Mouse (Mus musculus) layer of hippocampus, postnatal 10 days (tissue): ENCODE measurements around the gene Klhl15. TPM values are rescaled to one million over a fixed set of nuclear protein-coding genes. Genes with fewer than 3 reads are reported as not detected.

Experiments used
- DNase-seq, 2 experiments: peaks; one replicate each; pipeline ENCODE4 v3.0.0; 2021; ENCODE audit warnings: low spot score in 2 of 2
- long read RNA-seq: library from polyadenylated mRNA; stranded (forward); transcript quantifications from one replicate; pipeline ENCODE4 v2.0.0, GENCODE M21; 2023
- microRNA-seq, 2 experiments: library from miRNA; unstranded; fragments of <30 nt; microRNA quantifications; one replicate each; pipeline ENCODE4 v1.2.0; 2021
- total RNA-seq, 2 experiments: library from RNA; stranded (reverse); gene quantifications; 2 replicates each; pipeline ENCODE4 v1.2.3; 2021

The Klhl15 gene
- total RNA-seq = 10 to 100 TPM; 23.8 to 24.5 TPM
- long read RNA-seq, partial matches to known transcripts = 0 of 5 reads
- long read RNA-seq, other reads (novel, unspliced or antisense) = 4 of 5 reads

GRCm38 (mm10) chrX:94234532-94235189 lies at the start of gene Klhl15:
Gene Klhl15, plus strand, starts transcription at chrX:94234599.
- peak; percentile 77 to 86 for DNase-seq

DNA sequence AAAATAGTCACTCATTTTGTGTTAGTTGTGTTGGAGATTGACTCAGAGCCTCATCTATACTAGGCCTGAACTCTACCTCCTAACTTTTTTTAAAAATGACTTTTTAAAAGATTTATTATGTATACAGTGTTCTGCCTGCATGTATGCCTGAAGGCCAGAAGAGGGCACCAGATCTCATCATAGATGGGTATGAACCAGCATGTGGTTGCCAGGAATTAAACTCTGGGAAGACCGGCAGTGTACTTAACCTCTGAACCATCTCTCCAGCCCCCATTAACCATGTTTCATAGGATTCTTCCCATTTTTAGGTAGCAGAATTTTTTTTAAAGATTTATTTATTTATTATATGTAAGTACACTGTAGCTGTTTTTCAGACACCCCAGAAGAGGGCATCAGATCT lies 49.2 kb upstream of the Klhl15 start:
- no peak for DNase-seq

DNA sequence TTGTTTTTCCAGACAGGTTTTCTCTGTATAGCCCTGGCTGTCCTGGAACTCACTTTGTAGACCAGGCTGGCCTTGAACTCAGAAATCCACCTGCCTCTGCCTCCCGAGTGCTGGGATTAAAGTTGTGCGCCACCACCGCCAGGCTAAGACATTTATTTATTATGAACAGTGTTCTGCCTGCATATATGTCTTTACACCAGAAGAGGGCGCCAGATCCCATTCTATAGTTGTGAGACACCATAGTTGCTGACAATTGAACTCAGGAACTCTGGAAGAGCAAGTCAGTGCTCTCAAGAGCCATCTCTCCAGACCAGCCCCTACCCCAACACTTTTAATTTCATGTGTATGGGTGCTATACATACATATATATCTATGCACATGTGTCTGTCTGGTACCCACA lies 40.5 kb upstream of the Klhl15 start:
- peak in 1 of 2 experiments; percentile 26 for DNase-seq

GRCm38 (mm10) chrX:94197789-94198188 lies 36.6 kb upstream of the Klhl15 start:
- peak in 1 of 2 experiments; percentile 64 for DNase-seq

- DNase-seq = no peak
These were observed 22.2 kb upstream of the Klhl15 start for GRCm38 (mm10) chrX:94212264-94212596.

DNA sequence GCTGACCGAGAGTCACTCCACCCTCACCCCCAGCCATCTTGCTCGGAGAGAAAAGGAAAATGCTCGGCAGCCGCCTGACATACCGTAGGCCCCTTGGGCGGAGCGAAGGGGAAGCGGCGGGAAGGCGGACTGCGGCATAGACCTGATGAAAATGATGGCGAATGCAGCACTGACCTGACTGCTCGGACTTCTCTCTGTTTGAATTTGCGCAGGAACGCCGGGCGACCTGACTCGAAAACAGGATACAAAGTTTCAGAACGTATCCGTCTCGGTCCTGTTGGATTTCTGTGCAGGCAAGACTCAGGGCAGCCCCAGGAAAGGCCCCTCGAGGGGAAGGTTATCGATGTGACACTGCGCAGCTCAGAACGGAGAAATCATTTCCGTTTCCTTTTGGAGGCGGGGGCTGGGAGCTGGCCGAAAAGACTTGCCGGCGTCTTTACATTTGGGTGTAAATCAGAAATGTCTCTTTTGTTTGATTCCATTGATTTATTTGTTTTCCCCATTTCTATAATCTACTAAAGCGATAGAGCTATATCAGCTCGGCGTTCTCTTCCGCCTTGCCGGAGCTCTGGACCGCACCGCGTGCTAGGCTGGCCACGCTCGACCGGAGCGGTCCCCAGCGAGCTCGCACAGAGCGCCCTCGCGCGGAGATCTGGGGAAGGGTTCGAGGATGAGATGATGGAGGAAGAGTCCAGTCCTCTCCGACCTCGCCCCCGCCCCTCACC lies 21.6 kb upstream of the Klhl15 start, which contains the start of gene Eif2s3x:
Eif2s3x (minus strand) TSS at position 266 of the 725 bp plus-strand sequence.
- DNase-seq = peak; percentile 79 to 95

GRCm38 (mm10) chrX:94213384-94213783 lies 21.0 kb upstream of the Klhl15 start:
- peak in 1 of 2 experiments; percentile 17 for DNase-seq

DNA sequence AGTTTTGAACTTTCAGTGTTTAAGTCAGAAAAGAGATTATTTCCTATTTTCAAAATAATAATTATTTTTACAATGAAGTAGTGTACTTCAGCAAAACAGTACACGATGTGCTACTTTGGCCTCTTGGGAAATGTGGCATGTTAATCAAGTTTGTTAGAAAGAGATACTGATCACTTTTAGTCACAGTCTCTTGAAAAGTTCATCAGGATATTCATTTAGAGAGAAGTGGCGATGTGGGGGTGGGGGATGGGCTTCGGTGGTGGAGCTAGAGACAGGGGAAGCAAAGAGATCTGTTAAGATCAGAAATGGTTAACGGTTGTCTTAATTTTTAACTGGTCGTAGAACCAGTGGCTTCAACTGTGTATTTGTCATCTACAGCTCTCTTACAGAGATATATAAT lies 967 bp upstream of the Klhl15 start:
- no peak for DNase-seq

GRCm38 (mm10) chrX:94233936-94234531 lies 365 bp upstream of the Klhl15 start:
- DNase-seq = no peak

DNA sequence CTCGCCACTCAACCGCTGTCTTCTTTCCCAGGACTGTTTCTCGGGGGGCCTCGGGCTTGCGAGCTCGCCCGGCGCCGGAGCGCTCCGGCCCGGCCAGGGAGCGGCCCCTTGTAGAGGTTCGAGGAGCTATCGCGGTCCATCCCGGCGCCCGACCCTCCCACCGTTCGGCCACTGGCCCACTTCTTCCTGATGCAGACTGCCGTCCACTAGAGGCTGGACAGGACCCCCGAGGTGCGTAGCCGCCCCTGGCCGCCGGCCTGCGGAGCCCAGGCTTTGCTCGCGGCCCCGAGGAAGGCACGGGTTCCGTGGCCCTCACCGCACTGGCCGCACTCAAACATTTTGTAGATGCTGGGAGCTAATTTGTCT lies 774 bp downstream of the Klhl15 start:
- DNase-seq = peak in 1 of 2 experiments; percentile 14

GRCm38 (mm10) chrX:94235601-94236000 lies 1.2 kb downstream of the Klhl15 start:
- no peak for DNase-seq

- DNase-seq = peak in 1 of 2 experiments; percentile 24
These were observed 54.5 kb downstream of the Klhl15 start for GRCm38 (mm10) chrX:94288923-94289322.

DNA sequence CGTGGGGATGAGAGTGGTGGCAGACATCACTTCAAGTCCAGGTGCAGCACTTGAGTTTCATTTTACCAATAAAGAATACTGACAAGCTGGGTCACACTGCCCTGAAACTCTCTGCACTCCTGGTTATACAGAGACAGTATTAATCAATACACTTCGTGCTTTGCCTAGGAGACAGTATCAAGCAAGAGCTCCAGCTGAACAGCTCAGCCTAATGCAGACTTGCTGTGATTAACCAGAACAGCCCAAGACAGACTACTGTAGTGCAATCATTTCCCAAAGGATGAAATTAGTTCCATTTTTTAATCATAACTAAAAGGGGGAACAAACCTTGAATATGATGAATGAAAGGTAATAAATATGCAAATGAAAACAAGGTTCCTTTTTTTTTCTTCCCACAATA lies 68.5 kb downstream of the Klhl15 start:
- DNase-seq = no peak

DNA sequence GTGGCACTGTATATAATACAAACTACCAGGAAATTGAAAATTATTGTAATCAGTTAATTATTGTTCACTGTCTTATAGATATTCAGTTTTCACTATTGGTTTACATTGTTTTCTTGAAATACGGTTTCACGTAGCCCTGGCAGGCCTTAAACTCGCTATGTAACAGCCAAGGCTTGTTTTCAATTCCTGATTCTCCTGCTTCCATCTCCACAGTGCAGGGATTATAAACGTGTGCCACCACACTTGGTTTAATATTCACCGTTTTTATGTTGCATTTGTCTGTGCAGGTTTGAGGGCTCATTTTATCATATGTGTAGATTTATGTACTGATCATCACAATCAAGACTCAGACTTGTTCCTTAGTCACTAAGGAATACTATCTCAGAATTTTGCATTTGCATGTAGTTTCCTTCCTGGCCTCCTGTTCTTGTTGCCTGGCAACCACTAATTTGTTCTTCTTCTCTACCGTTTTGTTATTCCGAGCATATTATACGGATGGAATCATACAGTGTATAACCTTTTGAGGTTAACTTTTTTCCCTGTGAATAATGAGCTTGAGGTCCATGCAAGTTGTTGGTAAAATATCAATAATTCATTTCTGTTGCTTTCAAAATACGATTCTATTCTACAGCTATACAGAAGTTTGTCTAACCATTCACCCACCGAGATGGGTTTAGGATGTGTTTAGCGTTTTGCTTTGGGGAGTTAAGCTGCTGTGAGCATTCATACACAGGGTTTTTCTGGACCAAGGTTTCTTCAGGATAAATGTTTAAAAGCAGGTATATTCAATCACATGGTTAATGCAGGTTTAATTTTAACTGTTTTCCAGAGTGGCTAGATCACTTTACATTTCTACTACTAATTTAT lies 86.9 kb downstream of the Klhl15 start:
- DNase-seq = no peak

Small RNA genes lying within 50 kb of the gene (microRNA-seq; reads per million reads assigned to microRNA genes)
- 0 reads per million in 2 experiments for gene Mir7673

Other genes with a start within 250 kb of the Klhl15 start
- gene Zfx, start 110.9 kb upstream of the Klhl15 start, total RNA-seq = 10 to 100 TPM; 25.9 to 27.3 TPM
- gene Eif2s3x, start 21.7 kb upstream of the Klhl15 start, total RNA-seq = 100 to 1,000 TPM; 124 to 175 TPM
- gene Fam90a1b, start 132.2 kb downstream of the Klhl15 start, total RNA-seq = under 1 TPM; 0.13 to 0.23 TPM
- gene Apoo, start 132.5 kb downstream of the Klhl15 start, total RNA-seq = 10 to 100 TPM; 56.2 to 75.8 TPM